Mouse (Mus musculus) G1E (cell line): ENCODE results near the gene Stx8.

Source experiments
- CTCF ChIP-seq: IDR thresholded peaks from 2 replicates; pipeline ENCODE4 v1.5.1; 2012; ENCODE audit warnings: low read depth, low read length, inconsistent platforms, mixed read lengths
- GATA1 ChIP-seq: IDR thresholded peaks from 2 replicates; pipeline ENCODE4 v1.6.1; 2012; ENCODE audit warnings: borderline replicate concordance, low read length, inconsistent platforms, mixed read lengths
- GATA2 ChIP-seq: IDR thresholded peaks from 2 replicates; pipeline ENCODE4 v1.6.1; 2012; ENCODE audit warnings: low read depth, low read length, inconsistent platforms, borderline replicate concordance
- POLR2AphosphoS5 ChIP-seq: IDR thresholded peaks from 2 replicates; pipeline ENCODE4 v1.6.1; 2012; ENCODE audit warnings: low read depth, low read length, inconsistent platforms; ENCODE audit not compliant: insufficient replicate concordance
- TAL1 ChIP-seq: conservative IDR thresholded peaks from 2 replicates; pipeline ENCODE4 v1.6.1; 2012; ENCODE audit warnings: low read depth, low read length, inconsistent platforms, mixed read lengths

- TF ChIP-seq TAL1 (no peak), GATA1 (no peak), CTCF (no peak), POLR2AphosphoS5 (no peak), GATA2 (no peak)
These were observed 94.7 kb downstream of the Stx8 start for GRCm38 (mm10) chr11:68060651-68061050.
